Comparison of ENCODE assay signal across 17 mouse cellular contexts in genomic region chr10:122802901-122803300, GRCm38 (mm10).
DNase-seq lines count a peak whose midpoint lies in the region; ATAC-seq and TF ChIP-seq lines count a peak whose summit lies in the region.
"Had no signal": no experiment of that assay in that cellular context is flagged by ENCODE, and none has a peak within 500 bp of the region (broad histone marks: within the 10 kb centered on the region; RNA-seq: fewer than 3 reads in every experiment).

No protein-coding gene starts in this region.

- H3K27ac ChIP-seq in limb, embryonic 12.5 days = 0 out of 2 replicates have a peak overlapping the region, but pooled peaks have one; percentile 41
- no peak overlapping the region for H3K27ac ChIP-seq in limb, embryonic 10.5 days
- no peak overlapping the region for H3K27ac ChIP-seq in embryonic facial prominence, embryonic 15.5 days (replicated peaks)
- H3K27ac ChIP-seq: embryonic facial prominence, embryonic 12.5 days; macrophage had no signal

- peaks cover 21% of the 10 kb centered on the region for H3K4me1 ChIP-seq in limb, embryonic 12.5 days (replicated peaks)
- H3K4me1 ChIP-seq in limb, embryonic 10.5 days = peaks cover 31% of the 10 kb centered on the region
- H3K4me1 ChIP-seq in E14TG2a.4 (replicated peaks; ENCODE audit: low read depth, low read length) = peaks cover 42% of the 10 kb centered on the region
- H3K4me1 ChIP-seq in embryonic facial prominence, embryonic 15.5 days = peaks cover 21% of the 10 kb centered on the region

- no peak overlapping the region for H3K4me3 ChIP-seq in limb, embryonic 12.5 days (replicated peaks)
- no peak overlapping the region for H3K4me3 ChIP-seq in limb, embryonic 10.5 days
- peak overlapping the region; percentile 69; the same call in 1 of the 2 replicates for H3K4me3 ChIP-seq in E14TG2a.4 (replicated peaks; ENCODE audit: low read length)
- 0 out of 2 replicates have a peak overlapping the region, but pooled peaks have one; percentile 28 for H3K4me3 ChIP-seq in embryonic facial prominence, embryonic 15.5 days (replicated peaks)

- peak overlapping the region; percentile 63 for H3K4me2 ChIP-seq in limb, embryonic 12.5 days
- H3K4me2 ChIP-seq in embryonic facial prominence, embryonic 15.5 days (replicated peaks) = peak overlapping the region; percentile 57; the same call in 1 of the 2 replicates

- 42% methylated on average over 7 of the region's 7 CpGs for WGBS in limb, embryonic 12.5 days
- 64% methylated on average over 7 of the region's 7 CpGs for WGBS in limb, embryonic 10.5 days
- WGBS in embryonic facial prominence, embryonic 15.5 days = 49% methylated on average over 7 of the region's 7 CpGs

- no peak for DNase-seq in limb, embryonic 10.5 days (ENCODE audit: low spot score)
- DNase-seq in ES-CJ7 (ENCODE audit: low read depth, low spot score) = peak; percentile 81
- no peak for DNase-seq in cerebellum, postnatal 25 days
- DNase-seq in urinary bladder, postnatal 25 days (ENCODE audit: low spot score) = no peak
- no peak for DNase-seq in T-cell, adult 2 months (ENCODE audit: low spot score)
- DNase-seq: cerebellum, adult 8-10 months; forebrain, postnatal 0 days; gastrocnemius, postnatal 14 days; kidney, postnatal 25 days; layer of hippocampus, postnatal 36 days; right cerebral cortex, postnatal 25 days had no signal

- H3K9me3 ChIP-seq in limb, embryonic 12.5 days = no peaks in the 10 kb centered on the region
- no peaks in the 10 kb centered on the region for H3K9me3 ChIP-seq in limb, embryonic 10.5 days (replicated peaks)
- H3K9me3 ChIP-seq in E14TG2a.4 (ENCODE audit: low read length) = no peaks in the 10 kb centered on the region
- no peaks in the 10 kb centered on the region for H3K9me3 ChIP-seq in embryonic facial prominence, embryonic 15.5 days (replicated peaks)
- H3K9me3 ChIP-seq: embryonic facial prominence, embryonic 12.5 days had no signal

- no peak for TF ChIP-seq CTCF in E14TG2a.4 (conservative IDR thresholded peaks at IDR 0.05; ENCODE audit: low read length)

- H3K36me3 ChIP-seq in limb, embryonic 12.5 days = no peaks in the 10 kb centered on the region
- H3K36me3 ChIP-seq in limb, embryonic 10.5 days = peaks cover 7% of the 10 kb centered on the region; the same call in 1 of the 2 replicates
- H3K36me3 ChIP-seq in E14TG2a.4 (ENCODE audit: insufficient read depth, low read length) = no peaks in the 10 kb centered on the region
- H3K36me3 ChIP-seq in embryonic facial prominence, embryonic 15.5 days = no peaks in the 10 kb centered on the region
- H3K36me3 ChIP-seq: embryonic facial prominence, embryonic 12.5 days had no signal

- no peak overlapping the region for H3K9ac ChIP-seq in limb, embryonic 12.5 days (replicated peaks)
- H3K9ac ChIP-seq in embryonic facial prominence, embryonic 15.5 days = no peak overlapping the region
- H3K9ac ChIP-seq: forebrain, postnatal 0 days had no signal

- no peak for ATAC-seq in limb, embryonic 12.5 days (ENCODE audit: insufficient number of reproducible peaks, insufficient read depth, low FRiP score, low TSS enrichment, low read depth)
- ATAC-seq in embryonic facial prominence, embryonic 15.5 days (ENCODE audit: insufficient number of reproducible peaks, low FRiP score, low TSS enrichment, low read depth) = no peak
- ATAC-seq: forebrain, postnatal 0 days; midbrain, embryonic 16.5 days had no signal

- H3K27me3 ChIP-seq in limb, embryonic 12.5 days = no peaks in the 10 kb centered on the region
- no peaks in the 10 kb centered on the region for H3K27me3 ChIP-seq in limb, embryonic 10.5 days (ENCODE audit: low read depth, poor library complexity, severe bottlenecking)
- peaks cover 16% of the 10 kb centered on the region for H3K27me3 ChIP-seq in E14TG2a.4 (ENCODE audit: insufficient read depth, low read length)
- H3K27me3 ChIP-seq in embryonic facial prominence, embryonic 15.5 days = no peaks in the 10 kb centered on the region
- H3K27me3 ChIP-seq: embryonic facial prominence, embryonic 12.5 days had no signal

Comparison
In these comparisons a context has a peak if more than half of its experiments do, and no peak if none do; other contexts are left out.
1. H3K4me3 ChIP-seq: peak in E14TG2a.4 (single experiment) and embryonic facial prominence, embryonic 15.5 days (single experiment); none in limb, embryonic 12.5 days (single experiment) and limb, embryonic 10.5 days (single experiment).